Mouse (Mus musculus) megakaryocyte, embryonic 14.5 days (primary cell): Measurements from ENCODE around the gene Gm13278.
"Not testable (repeated sequence)": the region's sequence is repeated elsewhere in the genome, so short reads cannot be mapped to it uniquely, and the experiment has no call there.

Source experiments
- FLI1 ChIP-seq: IDR thresholded peaks from 2 replicates; pipeline ENCODE4 v1.6.1; 2012; ENCODE audit warnings: low read length, inconsistent platforms, mixed read lengths
- GATA1 ChIP-seq: IDR thresholded peaks from 3 replicates; pipeline ENCODE4 v1.6.1; 2012; ENCODE audit warnings: mixed read lengths, low read length, inconsistent platforms, borderline replicate concordance

- not testable (repeated sequence) for TF ChIP-seq GATA1, FLI1
Observed at GRCm38 (mm10) chr4:88756581-88757513, 34.5 kb upstream of the Gm13278 start.
